Mouse (Mus musculus) urinary bladder, postnatal 14 days (tissue): Measurements from ENCODE around the gene Nptxr.
A peak's percentile ranks its signal among the peaks of the same experiment; 100 is the strongest.

Source experiments
- DNase-seq: peaks from one replicate; pipeline ENCODE4 v3.0.0; 2021; ENCODE audit warnings: low spot score

Nptxr gene

DNA sequence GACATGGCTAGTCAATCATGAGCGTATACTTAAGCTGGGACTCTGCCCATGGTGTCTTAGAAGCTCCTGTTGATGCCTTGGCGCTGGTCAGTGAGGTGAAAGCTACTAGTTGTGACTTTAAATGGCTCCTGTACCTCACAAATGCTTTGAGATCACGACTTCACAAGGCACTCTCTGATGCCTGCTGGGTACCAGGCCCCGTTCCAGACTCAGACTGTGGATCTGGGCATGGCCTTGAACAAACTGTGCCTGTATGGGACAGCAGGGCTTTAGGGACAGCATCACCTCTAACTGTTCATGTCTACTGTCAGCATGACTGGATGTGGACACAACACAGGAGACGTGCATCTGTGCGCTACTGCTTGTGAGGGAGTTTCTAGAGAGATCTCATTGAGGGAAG lies 13.7 kb downstream of the Nptxr start:
- no peak for DNase-seq

DNA sequence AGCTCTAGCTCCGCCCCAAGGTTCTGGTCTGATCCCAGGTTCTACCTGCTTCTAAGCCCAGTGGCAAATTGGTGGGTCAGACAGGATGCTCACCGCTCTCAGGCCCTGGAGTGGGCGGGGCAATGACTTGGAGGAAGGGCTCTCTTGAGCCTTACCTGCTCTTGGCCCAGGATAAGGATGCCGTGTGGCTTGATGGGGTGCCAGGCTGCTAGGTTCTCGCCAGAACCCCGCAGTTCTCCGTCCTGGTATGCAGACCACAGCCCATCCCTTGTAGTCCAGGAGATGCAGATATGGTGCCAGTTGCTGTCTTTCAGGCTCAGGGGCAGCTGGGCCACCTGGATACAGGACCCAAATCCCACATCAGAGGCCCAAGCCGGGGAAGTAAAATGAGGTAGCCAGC lies 14.5 kb downstream of the Nptxr start:
- no peak for DNase-seq

DNA sequence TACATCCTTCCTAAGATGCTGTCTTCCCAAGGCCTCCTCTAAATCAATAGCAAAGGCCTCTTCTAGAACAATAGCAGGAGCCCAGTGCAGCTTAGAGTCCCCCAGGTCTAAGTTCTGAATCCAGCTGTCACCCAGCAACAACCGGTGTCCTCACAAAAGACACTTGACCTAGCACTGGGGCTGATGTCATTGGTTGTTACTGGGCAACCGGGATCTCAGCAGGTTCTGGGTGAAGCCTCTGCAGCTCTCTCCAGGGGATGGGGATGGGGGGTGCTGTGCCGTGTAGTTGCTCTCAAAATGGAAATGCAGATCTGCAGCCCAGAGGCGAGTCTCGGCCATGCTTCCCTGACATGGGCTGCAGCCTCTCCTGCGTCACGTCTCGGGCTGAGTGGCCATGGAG lies 16.8 kb downstream of the Nptxr start:
- DNase-seq, result no peak

DNA sequence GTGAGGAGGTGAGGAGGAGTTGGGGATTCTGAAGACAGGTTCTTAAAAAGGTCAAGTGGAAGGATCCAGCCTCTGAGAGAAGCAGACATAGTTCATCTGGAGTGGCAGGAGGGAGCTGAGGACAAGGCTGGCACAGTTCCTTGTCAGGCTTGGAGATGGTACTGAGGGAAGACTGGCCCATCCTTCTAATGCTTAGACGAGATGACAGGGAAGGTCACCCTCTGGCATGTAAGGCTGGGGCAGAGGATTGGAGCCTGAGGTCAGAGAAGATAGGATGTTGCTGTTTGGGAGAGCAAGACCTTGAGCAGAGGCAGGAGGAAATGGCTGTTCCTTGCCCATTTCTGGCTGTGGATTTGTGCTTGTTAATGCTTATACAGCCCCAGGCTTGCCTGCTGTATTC lies 19.5 kb downstream of the Nptxr start:
- DNase-seq, result no peak

DNA sequence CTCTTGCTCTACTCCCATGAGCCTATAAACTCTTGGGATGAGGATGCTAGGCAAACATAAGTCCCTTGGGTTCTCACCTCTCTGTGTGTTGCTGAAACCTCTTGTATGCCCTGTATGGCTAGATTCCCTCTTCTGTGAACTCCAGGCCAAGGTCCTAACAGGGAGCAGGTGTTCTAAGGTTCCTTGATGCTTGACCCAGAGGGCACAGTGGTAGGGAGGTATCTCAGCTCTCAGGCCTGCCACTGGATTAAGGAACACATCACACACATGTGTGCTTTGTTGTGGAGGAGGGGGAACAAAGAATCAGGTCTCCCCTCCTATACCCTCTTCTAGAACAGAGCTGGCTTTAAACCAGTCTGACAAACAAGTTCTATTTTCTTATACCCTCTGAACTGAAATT lies 26.8 kb downstream of the Nptxr start, which contains the start of gene Dnal4:
Gene Dnal4, minus strand, starts transcription at position 101 of the 400 bp plus-strand sequence.
- DNase-seq, result no peak

DNA sequence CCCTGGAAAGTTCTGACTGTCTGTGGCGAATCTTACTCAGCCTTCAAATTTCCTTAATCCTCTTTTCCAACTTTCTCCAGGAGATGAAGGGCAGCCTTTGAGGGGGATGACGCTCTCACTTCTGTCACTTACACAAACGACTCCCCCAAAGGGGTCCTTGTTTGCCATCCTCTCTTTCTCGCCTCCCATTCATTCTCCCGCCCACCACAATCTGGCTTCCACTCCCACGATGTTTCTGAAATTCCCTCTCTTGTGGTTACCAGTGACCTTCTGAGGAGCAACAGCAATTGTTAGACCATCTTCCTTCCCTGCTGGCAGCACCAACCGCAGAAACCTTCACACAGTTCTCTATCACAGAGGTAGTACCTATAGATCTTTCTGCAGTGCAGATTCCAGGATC lies 28.9 kb downstream of the Nptxr start:
- no peak for DNase-seq

DNA sequence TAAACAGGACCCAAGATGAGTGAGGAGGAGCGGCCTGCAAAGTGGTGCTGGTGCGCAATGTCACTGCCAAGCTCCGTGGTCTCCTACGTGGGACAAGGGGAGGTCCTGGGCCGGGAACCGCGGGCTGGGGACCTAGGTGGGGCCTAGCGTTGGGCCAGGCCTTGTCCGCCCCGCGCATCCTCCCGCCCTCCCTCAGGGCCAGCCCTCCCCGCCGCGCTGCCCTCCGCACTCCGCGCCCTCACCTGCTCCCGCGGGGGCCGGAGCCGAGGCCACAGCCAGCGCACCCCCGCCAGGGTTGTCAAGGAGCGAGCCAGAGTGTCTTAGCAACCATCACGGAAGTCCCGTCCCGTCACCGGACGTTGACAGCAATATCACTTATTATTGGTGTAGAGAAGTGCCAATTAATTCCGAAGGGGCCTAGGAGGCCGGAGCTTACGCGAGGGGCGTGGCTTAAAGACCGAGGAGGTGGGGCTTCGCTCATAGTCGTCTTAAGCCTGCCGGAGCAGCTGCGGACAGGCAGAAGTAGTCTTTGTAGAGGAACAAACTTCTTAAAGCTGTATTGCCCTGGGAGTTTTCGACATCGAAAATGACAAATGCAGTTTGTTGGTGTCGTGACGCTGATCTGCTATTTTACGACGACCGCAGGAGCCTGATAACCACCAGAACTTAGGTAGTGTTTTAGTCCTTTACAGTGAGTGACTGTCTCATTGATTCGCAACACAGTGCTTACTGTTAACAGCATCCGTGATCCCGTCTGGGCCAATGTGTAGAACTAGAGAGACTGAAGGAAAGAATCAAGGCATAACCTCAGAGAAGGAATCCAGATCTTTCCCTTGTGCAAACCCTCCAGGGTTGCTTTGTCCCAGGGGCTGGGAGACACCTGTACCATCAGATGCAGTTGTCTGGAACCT lies 30.2 kb downstream of the Nptxr start:
- DNase-seq, result peak; percentile 98

DNA sequence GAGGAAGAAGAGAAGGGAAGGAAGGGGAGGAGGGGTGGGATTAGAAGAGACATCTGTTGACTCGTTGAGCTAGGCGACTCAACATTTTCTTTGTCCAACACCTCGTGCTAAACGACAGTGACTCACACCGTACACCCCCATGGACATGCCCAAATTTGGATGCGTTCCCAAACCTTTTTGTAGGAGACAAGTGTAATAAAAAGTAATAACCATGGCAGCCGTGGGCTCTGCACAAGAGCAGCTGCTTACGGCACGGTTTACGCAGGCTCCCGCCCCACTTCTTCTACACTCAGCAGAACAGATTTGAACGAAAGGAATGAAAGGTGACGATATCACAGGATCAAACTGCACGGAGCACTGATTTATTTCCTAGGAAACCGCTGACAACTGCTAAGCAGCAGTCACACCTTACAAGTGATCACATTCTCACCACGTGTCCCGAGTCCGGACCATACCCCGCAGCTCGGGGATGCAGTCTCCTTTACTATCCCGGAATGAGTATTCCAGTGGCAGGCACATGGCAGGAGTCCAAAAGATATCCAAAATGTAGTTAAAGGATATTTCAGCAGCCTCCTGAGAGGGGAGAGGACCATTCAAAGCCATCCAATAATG lies 33.8 kb downstream of the Nptxr start:
- DNase-seq, result no peak

DNA sequence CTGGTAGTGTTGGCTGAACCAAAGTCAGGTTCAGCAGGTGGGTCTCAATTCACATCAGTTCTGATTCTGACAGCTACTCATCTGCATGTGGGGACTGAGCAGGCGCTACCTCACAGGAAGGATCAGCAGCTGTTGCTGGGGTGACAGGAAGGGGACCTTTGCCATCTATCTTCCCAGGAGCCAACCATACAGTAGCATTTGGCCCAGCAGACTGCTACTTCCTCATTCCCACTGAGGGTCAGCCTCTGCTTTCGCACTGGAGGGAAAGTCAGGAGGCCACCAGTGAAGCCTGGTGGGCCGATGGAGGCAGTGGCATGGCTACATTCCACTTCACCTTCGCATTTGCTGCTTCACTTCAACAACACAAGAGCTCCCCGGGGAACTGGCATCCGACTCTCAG lies 36.3 kb downstream of the Nptxr start:
- DNase-seq, result no peak

DNA sequence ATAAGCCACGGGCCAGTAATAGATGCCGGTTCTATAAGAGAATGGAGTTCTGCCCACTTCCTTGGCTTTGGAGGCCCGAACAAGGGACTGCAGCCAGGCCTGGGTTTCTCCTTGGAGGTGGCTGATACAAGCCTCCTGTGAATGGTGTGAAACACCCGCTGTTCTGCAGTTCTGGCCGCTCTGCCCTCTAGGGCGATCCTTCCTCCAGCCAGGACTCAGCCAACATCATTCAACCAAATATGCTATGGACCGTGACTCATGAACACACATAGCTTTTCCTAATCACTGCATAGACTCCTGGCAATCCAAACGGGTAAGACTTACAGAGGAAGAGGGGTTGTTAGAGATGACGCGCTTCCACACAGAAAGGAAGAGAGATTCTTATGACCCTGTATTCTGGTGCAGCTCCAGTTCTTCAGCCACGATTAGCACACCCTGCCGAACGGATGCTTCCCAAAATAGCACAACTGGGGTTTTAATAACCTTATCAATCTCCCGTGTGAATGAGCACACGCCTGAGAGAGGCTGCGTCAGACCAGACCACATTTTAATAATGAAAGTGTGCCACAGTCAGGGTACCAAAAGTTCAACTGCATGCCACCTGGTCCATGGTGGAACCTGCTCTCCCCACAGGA lies 37.1 kb downstream of the Nptxr start:
- DNase-seq, result no peak

DNA sequence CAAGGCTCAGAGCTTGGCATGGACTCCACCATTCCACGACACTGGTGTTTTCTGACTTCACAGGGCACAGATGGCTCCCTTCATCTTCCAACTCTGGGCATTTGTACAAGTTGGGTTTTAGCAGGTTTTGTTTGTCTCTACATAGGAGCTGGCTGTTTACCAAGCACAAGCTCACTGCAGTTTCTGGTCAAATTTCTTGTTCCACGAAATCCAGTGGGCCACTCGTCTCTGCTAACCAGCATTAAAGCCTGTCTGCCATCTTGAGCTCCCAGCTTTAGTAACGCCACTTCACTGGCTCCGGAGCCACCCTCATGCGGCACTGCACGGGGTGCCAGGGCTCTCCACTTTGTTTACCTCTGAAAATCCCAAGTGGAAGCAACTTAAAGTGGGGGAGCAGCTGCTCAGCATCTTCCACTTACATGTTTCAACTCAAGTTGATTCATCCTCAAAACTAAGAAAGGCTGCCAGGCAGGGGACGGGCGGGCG lies 37.9 kb downstream of the Nptxr start:
- no peak for DNase-seq

DNA sequence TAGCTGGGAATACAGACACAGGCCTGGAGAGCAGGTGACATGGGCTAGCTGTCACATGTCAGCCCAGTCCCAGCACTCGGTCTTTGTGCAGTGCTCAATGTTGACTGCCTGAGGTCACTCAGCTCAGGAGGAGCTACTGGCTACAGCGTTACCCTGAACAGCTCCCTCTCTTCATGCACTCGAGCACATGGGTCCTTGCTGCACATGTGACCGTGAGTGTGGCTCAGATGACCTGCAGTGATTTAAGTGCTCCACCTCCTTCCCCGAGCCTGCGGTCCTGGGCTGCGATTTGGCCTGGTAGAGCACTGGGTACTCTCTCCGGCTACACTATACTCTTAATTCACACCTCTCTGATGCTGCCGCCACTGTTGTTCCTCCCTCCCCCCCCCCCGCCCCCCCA lies 38.4 kb downstream of the Nptxr start:
- DNase-seq, result no peak

DNA sequence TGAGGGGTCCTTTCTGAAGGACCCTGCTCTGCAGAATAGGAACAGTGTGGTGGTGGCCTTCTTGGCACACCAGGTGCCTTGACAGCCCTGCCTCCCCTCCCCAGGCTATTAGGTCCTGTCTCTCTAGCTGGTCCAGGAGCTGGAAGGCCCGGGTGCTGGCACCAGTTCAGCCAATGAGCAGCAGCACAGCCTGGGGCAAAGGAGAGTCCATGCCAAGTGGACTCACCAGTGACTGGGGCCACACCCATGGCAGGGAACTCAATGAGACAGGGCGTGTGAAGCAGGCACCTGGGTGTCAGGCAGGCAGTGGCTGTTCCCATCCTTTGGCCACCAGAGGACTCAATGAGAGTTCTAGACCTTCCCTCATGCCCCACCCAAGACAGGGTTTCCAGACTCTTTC lies 39.2 kb downstream of the Nptxr start:
- DNase-seq, result peak; percentile 64

DNA sequence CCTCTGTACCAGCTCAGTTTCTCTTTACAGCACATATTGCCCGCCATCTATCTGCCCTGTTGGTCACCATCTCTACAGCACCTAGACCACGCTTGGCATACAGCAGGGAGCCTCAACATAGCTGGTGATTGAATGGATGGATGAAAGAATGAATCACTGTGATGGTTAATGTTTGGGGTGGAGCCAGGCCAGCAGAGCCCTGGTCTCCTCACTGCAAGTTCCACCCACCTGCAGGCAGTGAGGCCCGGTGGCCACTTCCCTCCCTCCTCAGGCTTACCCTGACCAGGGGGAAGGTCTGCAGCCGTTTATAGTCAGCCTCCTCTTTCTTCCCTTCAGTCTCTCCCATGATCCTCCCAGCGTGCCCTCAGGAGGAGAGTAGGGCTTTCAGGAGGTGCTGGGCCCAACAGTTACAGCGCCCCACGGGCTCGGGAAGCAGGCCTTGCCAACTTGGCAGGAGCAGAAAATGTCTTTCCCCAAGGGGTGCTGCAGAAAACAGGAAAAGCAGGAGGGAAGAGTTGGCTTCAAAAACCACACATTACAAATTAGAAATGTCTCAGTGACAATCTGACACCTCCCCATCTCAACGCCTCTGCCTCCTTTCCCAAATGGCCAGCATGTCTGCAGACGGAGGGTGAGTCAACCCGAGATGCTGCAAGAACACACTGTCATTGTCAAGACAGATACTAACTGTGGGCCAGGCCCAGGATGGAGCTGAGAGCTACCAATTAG lies 39.9 kb downstream of the Nptxr start:
- no peak for DNase-seq

DNA sequence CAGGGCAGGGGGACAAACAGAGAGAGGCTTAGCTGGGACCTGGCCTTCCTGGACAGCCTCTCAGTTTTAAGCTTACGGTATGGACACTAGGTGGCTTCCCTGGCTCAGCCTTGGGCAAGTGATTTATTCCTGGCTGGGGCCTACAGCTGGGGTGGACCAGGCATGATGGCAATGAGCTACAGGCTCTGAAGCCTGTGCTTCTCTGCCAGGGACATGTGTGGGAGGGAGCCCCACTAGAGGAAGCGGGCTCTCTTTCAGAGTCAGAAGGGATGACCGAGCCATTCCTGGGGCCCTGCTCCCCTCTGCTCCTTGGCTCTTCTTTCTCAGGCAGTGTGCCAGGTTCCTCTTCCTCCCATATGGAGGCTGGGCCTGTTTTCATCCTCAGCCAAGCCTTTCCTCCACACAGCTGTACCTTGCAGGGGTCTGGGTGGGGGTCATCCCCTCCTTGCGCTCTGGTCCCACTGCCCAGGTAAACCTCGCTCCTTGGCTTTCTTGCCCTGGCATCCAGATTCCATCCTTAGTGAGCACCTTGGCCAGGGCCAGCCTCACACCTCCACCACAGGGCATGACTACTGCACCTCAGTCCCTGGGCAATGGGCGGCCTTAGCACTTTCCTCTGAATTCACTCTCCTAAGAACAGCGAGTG lies 40.8 kb downstream of the Nptxr start:
- peak; percentile 30 for DNase-seq

DNA sequence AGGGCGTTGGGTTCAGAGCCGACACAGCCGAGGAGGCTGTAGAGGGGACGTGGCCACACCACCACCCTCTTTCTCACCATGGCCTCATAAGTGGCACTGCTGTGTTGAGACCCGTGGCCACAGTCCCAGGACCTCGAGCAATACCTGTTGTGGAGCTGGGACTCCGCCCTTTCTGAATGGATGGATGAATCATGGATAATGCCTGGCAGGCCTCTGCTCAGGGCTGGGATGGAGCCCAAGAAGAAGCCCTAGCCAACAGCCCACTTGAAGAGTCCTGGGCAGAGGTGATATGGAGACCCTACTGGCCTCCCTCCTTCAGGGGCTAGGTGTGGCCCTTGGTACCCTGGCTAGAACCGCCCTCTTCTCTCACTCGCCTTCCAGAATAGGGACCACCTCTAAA lies 41.6 kb downstream of the Nptxr start:
- DNase-seq, result no peak

DNA sequence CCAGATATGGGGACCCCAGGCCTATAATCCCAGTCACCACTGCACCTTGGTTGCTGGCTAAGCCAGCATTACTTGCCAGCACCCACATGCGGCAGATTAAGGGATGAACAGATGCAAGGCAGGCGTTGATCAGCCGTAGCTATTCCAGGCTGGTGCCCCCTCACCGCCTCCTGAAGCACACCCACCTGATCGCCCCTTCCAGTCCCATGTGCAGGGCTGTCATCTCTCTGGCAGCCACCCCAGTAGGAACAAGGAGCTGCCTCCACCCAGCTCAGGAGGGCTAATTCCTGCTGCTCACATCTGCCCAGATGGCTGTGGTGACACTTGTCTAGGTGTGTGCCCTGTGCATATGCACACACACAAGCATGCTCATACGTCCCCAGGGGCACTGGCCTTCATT lies 43.6 kb downstream of the Nptxr start:
- no peak for DNase-seq

DNA sequence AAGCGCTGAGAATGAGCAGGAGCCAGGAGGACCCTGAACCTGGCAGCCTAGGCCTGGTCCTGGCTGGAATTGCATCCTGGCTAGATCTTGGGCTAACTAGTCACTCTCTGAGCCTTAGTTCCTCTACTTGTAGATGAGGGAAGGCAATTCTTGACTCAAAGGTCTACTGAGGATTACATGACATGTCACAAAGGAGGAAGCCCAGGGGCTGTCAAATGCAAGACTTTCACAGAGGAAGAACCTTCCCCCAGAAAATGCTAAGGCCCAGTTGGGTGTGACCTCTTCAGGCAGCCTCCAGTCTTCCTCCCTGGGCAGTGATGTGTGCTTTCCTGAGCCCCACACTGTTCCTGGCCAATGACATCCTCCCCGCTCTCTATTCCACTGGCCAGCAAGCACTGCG lies 47.4 kb downstream of the Nptxr start:
- DNase-seq, result no peak

DNA sequence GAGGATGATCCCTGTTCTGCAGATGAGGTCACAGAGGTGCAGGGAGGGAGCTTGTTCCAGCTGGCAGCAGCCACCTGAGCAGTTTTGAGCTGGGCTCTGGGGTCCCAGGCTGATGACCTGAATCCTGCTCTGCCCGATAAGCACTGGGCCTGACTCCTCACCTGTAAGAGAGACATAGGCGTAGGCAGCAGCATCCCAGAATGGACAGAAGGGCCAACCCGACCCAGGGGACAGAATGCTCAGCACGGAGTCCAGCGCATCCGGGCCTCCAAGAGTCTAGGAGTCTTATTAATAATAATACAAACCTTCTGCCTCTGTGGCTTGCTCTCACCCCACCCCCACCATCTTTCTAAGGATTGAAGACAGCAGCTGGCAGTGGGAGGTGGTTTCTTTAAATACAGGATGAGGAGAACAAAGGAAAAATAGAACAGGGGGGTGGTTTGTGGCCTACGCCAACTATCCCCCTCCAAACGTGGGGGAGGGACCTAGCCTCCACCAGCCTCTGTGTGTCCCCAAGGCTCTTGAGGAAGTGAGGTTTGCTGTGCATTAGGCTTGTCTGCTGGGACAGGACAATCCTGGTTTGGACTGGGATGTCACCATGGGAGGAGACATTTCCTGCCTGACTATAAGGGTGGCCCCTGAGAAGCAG lies 48.5 kb downstream of the Nptxr start:
- no peak for DNase-seq

DNA sequence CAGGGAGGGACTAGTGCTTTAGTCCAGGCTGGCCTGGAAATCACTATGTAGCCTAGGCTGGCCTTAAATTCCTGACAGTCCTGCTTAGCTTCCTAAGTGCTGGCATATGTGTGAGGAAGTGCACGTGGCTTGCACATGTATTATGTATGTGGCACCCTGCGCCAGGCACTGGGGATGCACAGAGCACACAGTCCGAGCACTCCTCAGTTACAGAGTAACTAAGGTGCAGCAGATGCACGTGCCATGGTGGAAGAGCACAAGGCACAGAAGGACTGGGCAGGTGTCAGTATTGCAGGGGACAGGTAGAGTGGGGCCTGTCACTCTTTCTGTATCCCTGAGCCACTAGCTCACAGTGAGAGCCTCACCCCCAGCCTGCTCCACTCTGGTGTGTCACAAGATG lies 49.4 kb downstream of the Nptxr start:
- DNase-seq, result no peak

DNA sequence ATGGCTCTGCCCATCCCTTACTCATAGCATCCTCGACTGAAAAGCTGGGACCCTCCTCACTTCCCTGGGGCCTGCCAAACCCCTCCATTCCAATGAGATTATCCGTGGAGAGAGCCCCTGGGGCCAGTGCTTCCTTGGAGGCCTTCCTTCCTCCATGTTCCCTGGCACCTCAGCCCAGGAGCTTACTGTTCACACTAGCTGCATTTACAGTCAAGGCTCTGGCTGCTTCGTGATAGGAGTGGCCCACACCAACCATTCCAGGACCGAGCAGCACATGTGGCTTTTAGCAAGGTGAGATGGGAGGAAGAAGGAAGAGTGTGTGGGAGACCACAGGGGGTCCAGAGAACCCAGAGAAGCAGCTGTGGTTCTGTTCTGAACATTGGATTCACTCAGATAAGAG lies 50.7 kb downstream of the Nptxr start:
- DNase-seq, result no peak
